Mouse (Mus musculus): ENCODE measurements at regions not wholly inside any gene's neighbourhood (a gene's known extent, or its start where the extent isn't known, plus 50 kb on each side); places are given as distances from the start of the nearest gene placed in this dataset.

DNA sequence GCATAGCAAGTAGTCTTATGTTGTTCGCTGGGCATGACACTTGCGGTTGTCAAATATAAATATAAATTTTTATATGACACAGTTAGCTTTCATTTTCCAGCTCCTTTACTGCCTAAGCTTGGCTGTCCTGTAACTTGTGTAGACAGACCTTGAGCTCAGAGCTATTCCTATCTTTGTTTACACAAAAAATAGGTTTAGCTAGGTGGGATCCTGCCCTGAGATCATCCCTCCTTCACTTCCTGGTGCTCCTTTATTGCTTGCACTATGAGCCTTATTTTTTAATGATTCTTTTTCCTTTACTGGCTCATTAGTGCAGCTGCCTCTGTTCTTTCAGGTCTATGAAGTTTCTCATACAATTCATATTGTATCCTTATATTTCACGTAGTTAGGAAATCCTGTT is 375.6 kb upstream of the Tfap2d start:
- in situ Hi-C loops (cut with MboI, MseI) = loop anchor here (25.0 kb wide), 1 partner anchor 865 kb away; no protein-coding TSS in a partner anchor

DNA sequence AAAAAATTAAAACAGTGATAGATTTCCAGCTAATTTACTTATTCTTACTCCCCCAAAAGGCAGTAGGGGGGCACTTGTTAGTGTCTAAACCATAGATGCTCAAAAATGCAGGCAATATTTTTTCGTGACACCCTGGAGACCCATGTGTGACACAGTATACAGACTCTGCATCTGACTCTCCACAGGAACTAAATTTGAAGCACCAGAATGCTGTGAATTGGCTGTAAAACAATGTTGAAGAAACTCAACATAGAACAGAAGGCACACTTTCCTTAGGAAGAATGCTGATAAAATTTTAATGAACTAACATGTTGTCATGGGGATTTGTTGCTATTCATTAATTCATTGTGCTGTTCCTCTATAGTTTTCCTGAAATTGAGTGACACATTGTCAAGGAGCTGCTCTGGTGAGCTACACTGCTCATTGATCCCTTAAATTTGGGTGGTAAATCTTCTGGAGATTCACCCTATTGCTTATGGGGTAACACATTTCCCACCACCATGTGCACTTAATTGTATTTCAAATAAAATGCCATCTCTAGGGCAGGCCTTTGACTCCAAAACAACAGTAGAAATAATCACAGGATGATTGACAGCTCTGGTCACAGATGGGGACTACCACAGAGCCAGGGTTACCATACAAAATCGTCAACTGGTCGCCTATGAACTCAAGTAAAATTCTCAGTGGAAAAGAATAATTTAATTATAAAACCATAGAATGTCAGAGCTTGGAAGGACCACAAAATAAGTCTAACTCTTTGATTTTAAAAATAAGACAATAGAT is 344.3 kb upstream of the Tfap2d start:
- in situ Hi-C loops (cut with MboI, MseI) = no loop called here

- in situ Hi-C loops (cut with MboI, MseI) = no loop called here
Observed at GRCm38 (mm10) chr1:18793639-18794038, 309.2 kb upstream of the Tfap2d start.

Data from T-helper 1 cell (primary cell).